In genomic region chr5:27126034-27126433, GRCm38 (mm10) we compare ENCODE assay signal across 19 mouse cellular contexts.
DNase-seq lines count a peak whose midpoint lies in the region; ATAC-seq and TF ChIP-seq lines count a peak whose summit lies in the region.
"Had no signal": no experiment of that assay in that cellular context is flagged by ENCODE, and none has a peak within 500 bp of the region (broad histone marks: within the 10 kb centered on the region; RNA-seq: fewer than 3 reads in every experiment).

No protein-coding gene starts in this region.

- no peak overlapping the region for H3K27ac ChIP-seq in midbrain, postnatal 0 days (ENCODE audit: low read depth, low read length)
- no peak overlapping the region for H3K27ac ChIP-seq in midbrain, embryonic 13.5 days
- no peak overlapping the region; the same call in 1 of the 2 replicates for H3K27ac ChIP-seq in cerebellum, adult 2 months (ENCODE audit: insufficient read depth, low read length)
- H3K27ac ChIP-seq: liver, embryonic 12.5 days; lung, embryonic 15.5 days; macrophage; midbrain, embryonic 12.5 days had no signal

- TF ChIP-seq POLR2A in cerebellum, adult 2 months (IDR thresholded peaks at IDR 0.05; ENCODE audit: borderline replicate concordance, insufficient read depth, low read length): no peak

- no peaks in the 10 kb centered on the region for H3K36me3 ChIP-seq in midbrain, postnatal 0 days (ENCODE audit: insufficient read depth, low read length)
- H3K36me3 ChIP-seq in midbrain, embryonic 13.5 days: no peaks in the 10 kb centered on the region
- H3K36me3 ChIP-seq: hindbrain, embryonic 15.5 days; liver, embryonic 12.5 days; lung, embryonic 15.5 days; midbrain, embryonic 12.5 days had no signal

- H3K4me1 ChIP-seq in midbrain, postnatal 0 days (ENCODE audit: insufficient read depth, low read length): no peaks in the 10 kb centered on the region; the same call in 1 of the 2 replicates
- no peaks in the 10 kb centered on the region for H3K4me1 ChIP-seq in midbrain, embryonic 13.5 days (replicated peaks)
- H3K4me1 ChIP-seq in cerebellum, adult 2 months (ENCODE audit: control insufficient read depth, insufficient read depth, low read length): peaks cover 38% of the 10 kb centered on the region
- H3K4me1 ChIP-seq: hindbrain, embryonic 15.5 days; liver, embryonic 12.5 days; lung, embryonic 15.5 days; midbrain, embryonic 12.5 days had no signal

- H3K4me3 ChIP-seq in midbrain, postnatal 0 days (ENCODE audit: low read depth, low read length): no peak overlapping the region
- no peak overlapping the region for H3K4me3 ChIP-seq in midbrain, embryonic 13.5 days (replicated peaks)
- H3K4me3 ChIP-seq in cerebellum, adult 2 months (replicated peaks; ENCODE audit: insufficient read depth, low read depth, low read length): no peak overlapping the region
- H3K4me3 ChIP-seq: hindbrain, embryonic 15.5 days; liver, embryonic 12.5 days; lung, embryonic 15.5 days; midbrain, embryonic 12.5 days; myocyte had no signal

- no peak for ATAC-seq in midbrain, postnatal 0 days (ENCODE audit: low FRiP score)
- no peak for ATAC-seq in midbrain, embryonic 13.5 days
- ATAC-seq: liver, embryonic 12.5 days had no signal

- WGBS in midbrain, postnatal 0 days: 77% methylated on average over 4 of the region's 4 CpGs
- WGBS in midbrain, embryonic 13.5 days: 87% methylated on average over 4 of the region's 4 CpGs
- WGBS in cerebellum, adult 2 months: 6% methylated on average over 4 of the region's 4 CpGs

- no peaks in the 10 kb centered on the region for H3K9me3 ChIP-seq in midbrain, postnatal 0 days (ENCODE audit: low read length)
- no peaks in the 10 kb centered on the region for H3K9me3 ChIP-seq in midbrain, embryonic 13.5 days
- H3K9me3 ChIP-seq: hindbrain, embryonic 15.5 days; liver, embryonic 12.5 days; lung, embryonic 15.5 days; midbrain, embryonic 12.5 days had no signal

- no peak overlapping the region for H3K9ac ChIP-seq in midbrain, postnatal 0 days (replicated peaks; ENCODE audit: low read length, poor library complexity, severe bottlenecking)
- no peak overlapping the region for H3K9ac ChIP-seq in midbrain, embryonic 13.5 days (replicated peaks)
- H3K9ac ChIP-seq: hindbrain, embryonic 15.5 days; liver, embryonic 12.5 days; lung, embryonic 15.5 days; midbrain, embryonic 12.5 days had no signal

- DNase-seq in frontal cortex, postnatal 10 days (ENCODE audit: low spot score in 2 of 2): peak; percentile 14 to 23
- no peak for DNase-seq in frontal cortex, postnatal 25 days (ENCODE audit: low spot score in 2 of 2)
- DNase-seq in midbrain, postnatal 0 days (ENCODE audit: low spot score): peak; percentile 74
- peak; percentile 67 to 90 for DNase-seq in cerebellum, adult 2 months
- DNase-seq in right cerebral cortex, postnatal 14 days: peak; percentile 6
- no peak for DNase-seq in gastrocnemius, postnatal 4 days (ENCODE audit: low spot score in 2 of 2)
- DNase-seq in gastrocnemius, adult 18-20 months (ENCODE audit: low spot score): no peak
- DNase-seq: adrenal gland, adult 8-10 months; gastrocnemius, postnatal 25 days; kidney, adult 18-20 months; kidney, postnatal 10 days had no signal

- no peaks in the 10 kb centered on the region for H3K27me3 ChIP-seq in midbrain, postnatal 0 days (ENCODE audit: insufficient read depth, low read length)
- H3K27me3 ChIP-seq in midbrain, embryonic 13.5 days: no peaks in the 10 kb centered on the region
- H3K27me3 ChIP-seq in cerebellum, adult 2 months (ENCODE audit: control insufficient read depth, insufficient read depth, low read length): no peaks in the 10 kb centered on the region
- H3K27me3 ChIP-seq: hindbrain, embryonic 15.5 days; liver, embryonic 12.5 days; lung, embryonic 15.5 days; midbrain, embryonic 12.5 days had no signal

- TF ChIP-seq CTCF in midbrain, postnatal 0 days (IDR thresholded peaks at IDR 0.05): no peak
- no peak for TF ChIP-seq CTCF in cerebellum, adult 2 months (IDR thresholded peaks at IDR 0.05; ENCODE audit: borderline replicate concordance, insufficient read depth, low read depth, low read length)

- no peak overlapping the region for H3K4me2 ChIP-seq in midbrain, postnatal 0 days (ENCODE audit: low read depth, low read length, poor library complexity, severe bottlenecking)
- no peak overlapping the region for H3K4me2 ChIP-seq in midbrain, embryonic 13.5 days (replicated peaks)
- H3K4me2 ChIP-seq: heart, embryonic 11.5 days; hindbrain, embryonic 15.5 days; liver, embryonic 12.5 days; lung, embryonic 15.5 days; midbrain, embryonic 12.5 days had no signal

Comparison
In these comparisons a context has a peak if more than half of its experiments do, and no peak if none do; other contexts are left out.
1. DNase-seq: peak in frontal cortex, postnatal 10 days (2 of 2), midbrain, postnatal 0 days (single experiment), cerebellum, adult 2 months (2 of 2) and right cerebral cortex, postnatal 14 days (single experiment); none in frontal cortex, postnatal 25 days (0 of 2), gastrocnemius, postnatal 4 days (0 of 2) and gastrocnemius, adult 18-20 months (single experiment).